Mouse (Mus musculus) limb, embryonic 10.5 days (tissue): ENCODE results near the gene Calml3. TPM values are rescaled to one million over a fixed set of nuclear protein-coding genes. Genes with fewer than 3 reads are reported as not detected.

Experiments used
- DNase-seq: peaks from one replicate; pipeline ENCODE4 v3.0.0-alpha.2; 2017; ENCODE audit warnings: low spot score
- H3K27ac ChIP-seq: fragments of 300-500 bp; sonication (generic); 2 replicates; pipeline ENCODE4 v1.5.1; 2016; ENCODE audit warnings: mild to moderate bottlenecking
- H3K27me3 ChIP-seq: fragments of 300-500 bp; sonication (generic); 2 replicates; pipeline ENCODE4 v1.6.1; 2016; ENCODE audit warnings: low read depth, mild to moderate bottlenecking; ENCODE audit not compliant: poor library complexity, severe bottlenecking
- H3K36me3 ChIP-seq: fragments of 300-500 bp; sonication (generic); 2 replicates; pipeline ENCODE4 v1.6.1; 2016; ENCODE audit warnings: mild to moderate bottlenecking, moderate library complexity
- H3K4me1 ChIP-seq: fragments of 300-500 bp; sonication (generic); 2 replicates; pipeline ENCODE4 v1.6.1; 2016
- H3K4me3 ChIP-seq: fragments of 300-500 bp; sonication (generic); 2 replicates; pipeline ENCODE4 v1.5.1; 2016; ENCODE audit warnings: mild to moderate bottlenecking, moderate library complexity
- H3K9me3 ChIP-seq: fragments of 300-500 bp; sonication (generic); replicated peaks from 2 replicates; pipeline ENCODE4 v1.6.1; 2016; ENCODE audit warnings: mild to moderate bottlenecking
- WGBS: fragments of 180-500 bp; shearing (Covaris S2); methylation state at CpG from one replicate; pipeline ENCODE4 v1.1.7; 2016; 5-methylcytosine and 5-hydroxymethylcytosine counted together
- polyA plus RNA-seq: library from polyadenylated mRNA; unstranded; fragments of >200 nt; fragmentation: Nextera tagmentation; extraction: Ambion mirVana; gene quantifications from 2 replicates; pipeline ENCODE4 v1.2.1, GENCODE M21; 2016

Calml3 gene
- polyA plus RNA-seq, 1 experiment from 2014 or later, result not detected

DNA sequence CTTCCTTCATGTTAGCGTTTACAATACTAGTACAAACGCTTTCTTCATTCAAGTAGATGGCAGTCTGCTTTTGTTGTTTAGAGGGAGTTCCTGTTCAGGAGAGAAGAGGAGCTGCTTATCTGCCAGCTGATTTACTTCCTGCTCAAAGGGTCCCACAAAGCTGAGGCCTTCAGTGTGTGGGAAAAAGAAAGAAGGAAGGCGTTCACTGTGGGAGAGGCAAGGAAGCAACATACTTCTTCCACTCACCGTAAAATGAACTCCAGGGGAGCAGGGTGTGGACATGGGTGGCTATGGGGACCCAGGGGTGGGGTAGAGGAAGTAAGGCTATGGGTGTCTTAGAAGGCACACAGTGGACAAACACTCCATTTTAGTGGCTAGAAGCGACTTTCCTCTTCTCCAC, 1.5 kb upstream of the Calml3 start:
- H3K27me3 ChIP-seq, result no peaks in the 10 kb centered on the region
- 83% methylated on average over 5 of the region's 5 CpGs for WGBS
- no peak overlapping the region for H3K4me3 ChIP-seq
- no peaks in the 10 kb centered on the region for H3K9me3 ChIP-seq
- no peak overlapping the region for H3K27ac ChIP-seq
- no peak for DNase-seq
- 0 out of 2 replicates have a peak, but pooled peaks cover 2% of the 10 kb centered on the region for H3K4me1 ChIP-seq
- H3K36me3 ChIP-seq, result no peaks in the 10 kb centered on the region

GRCm38 (mm10) chr13:3805132-3805531, 1.0 kb upstream of the Calml3 start:
- 0 out of 2 replicates have a peak, but pooled peaks cover 2% of the 10 kb centered on the region for H3K4me1 ChIP-seq
- 75% methylated on average over 2 of the region's 2 CpGs for WGBS
- H3K27me3 ChIP-seq, result no peaks in the 10 kb centered on the region
- no peak overlapping the region for H3K27ac ChIP-seq
- H3K36me3 ChIP-seq, result no peaks in the 10 kb centered on the region
- no peaks in the 10 kb centered on the region for H3K9me3 ChIP-seq
- peak; percentile 9 for DNase-seq
- H3K4me3 ChIP-seq, result no peak overlapping the region

DNA sequence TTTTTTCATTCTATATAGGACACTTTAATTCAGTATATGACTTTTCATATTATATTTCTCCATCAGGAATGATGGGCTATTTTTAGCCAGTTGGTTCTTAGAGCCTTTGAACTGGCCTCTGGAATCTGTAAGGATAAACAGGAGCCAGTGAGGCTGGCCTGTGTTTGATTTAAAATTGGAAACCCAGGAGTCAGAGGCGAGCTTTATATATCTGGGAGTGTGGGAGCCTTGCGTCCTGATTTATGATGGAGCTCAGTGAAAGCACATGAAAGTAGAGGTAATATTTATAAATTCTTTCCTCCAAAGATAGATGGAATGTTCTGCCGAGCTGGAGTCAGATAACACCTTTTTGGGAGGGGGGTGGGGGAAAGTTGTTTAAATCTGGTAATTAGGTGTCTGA, 4.7 kb downstream of the Calml3 start:
- H3K27ac ChIP-seq, result no peak overlapping the region
- H3K4me1 ChIP-seq, result peaks cover 9% of the 10 kb centered on the region; the same call in 1 of the 2 replicates
- no peaks in the 10 kb centered on the region for H3K27me3 ChIP-seq
- whole genome bisulfite sequencing, result 30% methylated on average over 3 of the region's 3 CpGs
- no peak overlapping the region for H3K4me3 ChIP-seq
- DNase-seq, result no peak
- H3K9me3 ChIP-seq, result no peaks in the 10 kb centered on the region
- H3K36me3 ChIP-seq, result no peaks in the 10 kb centered on the region

DNA sequence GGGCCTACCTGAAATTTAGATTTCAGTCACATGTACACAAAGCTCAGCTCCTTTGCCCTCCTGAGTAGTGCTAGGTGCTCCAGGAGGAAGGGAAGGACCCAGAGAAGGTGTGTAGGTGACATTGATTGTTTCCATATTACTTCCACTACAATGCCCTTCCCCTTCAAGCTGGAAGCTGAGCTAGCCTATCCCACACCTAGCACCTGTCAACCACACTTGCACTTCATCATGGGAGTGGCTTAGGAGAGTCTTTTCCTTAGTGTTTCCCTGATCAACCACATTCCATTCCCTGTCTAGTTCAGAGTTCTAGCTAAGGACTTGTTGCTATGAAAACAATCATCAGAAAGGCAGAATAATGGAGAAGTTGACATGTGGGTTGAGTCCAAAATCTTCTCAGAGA, 5.4 kb downstream of the Calml3 start:
- Histone ChIP-seq H3K4me1 (peaks cover 9% of the 10 kb centered on the region; the same call in 1 of the 2 replicates), H3K36me3 (no peaks in the 10 kb centered on the region), H3K27ac (no peak overlapping the region), H3K27me3 (no peaks in the 10 kb centered on the region), H3K4me3 (no peak overlapping the region), H3K9me3 (no peaks in the 10 kb centered on the region)
- DNase-seq, result no peak

DNA sequence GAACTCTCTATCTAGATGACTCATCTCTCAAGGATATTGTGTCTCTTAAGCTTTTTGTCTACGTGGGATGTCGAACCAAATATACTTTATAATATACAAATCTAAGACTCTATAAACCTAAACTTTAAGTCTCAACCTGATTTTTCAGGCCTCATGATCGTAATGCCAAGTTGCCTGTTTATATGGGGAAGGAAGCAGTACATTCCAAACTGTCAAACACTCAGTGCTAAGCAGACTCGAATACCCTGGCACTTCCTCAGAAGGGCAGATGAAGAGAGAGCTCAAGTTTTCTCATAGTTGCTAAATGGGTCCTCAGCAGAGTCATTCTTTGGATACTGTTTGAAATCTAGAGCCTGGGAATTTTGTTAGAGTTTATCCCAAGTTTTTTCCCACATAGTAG, 7.5 kb downstream of the Calml3 start:
- no peak overlapping the region for H3K27ac ChIP-seq
- H3K36me3 ChIP-seq, result no peaks in the 10 kb centered on the region
- WGBS, result 91% methylated on average over 4 of the region's 4 CpGs
- no peak for DNase-seq
- H3K9me3 ChIP-seq, result no peaks in the 10 kb centered on the region
- peaks cover 13% of the 10 kb centered on the region; the same call in 1 of the 2 replicates for H3K4me1 ChIP-seq
- H3K4me3 ChIP-seq, result no peak overlapping the region
- H3K27me3 ChIP-seq, result no peaks in the 10 kb centered on the region

- Histone ChIP-seq H3K36me3 (no peaks in the 10 kb centered on the region), H3K4me3 (no peak overlapping the region), H3K4me1 (peaks cover 16% of the 10 kb centered on the region; the same call in 1 of the 2 replicates), H3K9me3 (no peaks in the 10 kb centered on the region), H3K27ac (no peak overlapping the region), H3K27me3 (no peaks in the 10 kb centered on the region)
- DNase-seq, result no peak
- 69% methylated on average over 2 of the region's 2 CpGs for WGBS
Observed at GRCm38 (mm10) chr13:3789531-3789930, 14.6 kb downstream of the Calml3 start.

DNA sequence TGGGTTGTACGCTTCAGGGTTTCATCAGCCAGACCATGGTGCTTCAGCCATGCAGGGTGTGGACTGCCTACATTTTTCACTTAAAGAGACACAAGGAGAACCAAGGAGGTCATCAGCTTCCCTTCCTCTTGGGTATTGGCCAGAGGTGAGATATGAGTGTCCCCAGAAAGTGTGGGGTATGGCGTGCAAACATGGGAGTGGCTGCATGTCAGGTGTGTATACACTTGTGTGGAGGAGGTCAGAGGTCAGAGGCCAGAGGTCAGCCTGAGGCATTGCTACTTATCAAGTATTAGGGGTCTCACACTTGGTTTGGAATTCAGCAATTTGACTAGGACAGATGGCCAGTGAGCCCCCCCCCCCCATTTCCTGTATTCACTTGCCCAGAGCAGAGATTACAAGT, 15.5 kb downstream of the Calml3 start:
- H3K9me3 ChIP-seq, result no peaks in the 10 kb centered on the region
- peaks cover 16% of the 10 kb centered on the region; the same call in 1 of the 2 replicates for H3K4me1 ChIP-seq
- H3K27ac ChIP-seq, result no peak overlapping the region
- WGBS, result 73% methylated on average over 2 of the region's 2 CpGs
- H3K36me3 ChIP-seq, result no peaks in the 10 kb centered on the region
- no peak for DNase-seq
- no peaks in the 10 kb centered on the region for H3K27me3 ChIP-seq
- H3K4me3 ChIP-seq, result no peak overlapping the region

DNA sequence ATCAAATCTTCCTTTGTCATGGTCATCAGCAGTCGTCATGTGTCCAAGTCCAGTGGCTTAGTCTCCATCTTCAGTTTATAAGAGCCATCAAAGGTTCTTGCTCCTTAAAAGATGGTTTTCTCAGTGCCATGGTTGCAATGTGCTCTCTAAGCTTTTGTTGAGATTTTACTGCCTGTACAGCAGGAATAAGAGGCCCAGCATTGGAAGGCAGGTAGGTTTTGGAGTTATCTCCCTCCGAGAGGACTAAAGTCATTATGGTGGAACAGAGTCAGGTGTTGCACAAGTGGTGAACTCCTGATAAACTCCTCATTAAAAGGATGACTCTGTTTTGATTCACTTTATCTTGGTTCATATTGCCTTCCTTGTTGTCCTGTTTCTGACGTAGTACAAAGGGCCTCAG, 16.5 kb downstream of the Calml3 start:
- no peak for DNase-seq
- H3K36me3 ChIP-seq, result no peaks in the 10 kb centered on the region
- H3K27ac ChIP-seq, result no peak overlapping the region
- H3K9me3 ChIP-seq, result no peaks in the 10 kb centered on the region
- peaks cover 16% of the 10 kb centered on the region; the same call in 1 of the 2 replicates for H3K4me1 ChIP-seq
- no peaks in the 10 kb centered on the region for H3K27me3 ChIP-seq
- WGBS, result 94% methylated on average over 3 of the region's 3 CpGs
- no peak overlapping the region for H3K4me3 ChIP-seq

GRCm38 (mm10) chr13:3787102-3787501, 17.0 kb downstream of the Calml3 start:
- Histone ChIP-seq H3K27ac (no peak overlapping the region), H3K36me3 (no peaks in the 10 kb centered on the region), H3K4me3 (no peak overlapping the region), H3K9me3 (no peaks in the 10 kb centered on the region), H3K27me3 (no peaks in the 10 kb centered on the region), H3K4me1 (peaks cover 12% of the 10 kb centered on the region; the same call in 1 of the 2 replicates)
- DNase-seq, result no peak
- 63% methylated on average over 4 of the region's 4 CpGs for WGBS

GRCm38 (mm10) chr13:3783621-3784020, 20.5 kb downstream of the Calml3 start:
- 70% methylated on average over 2 of the region's 2 CpGs for WGBS

GRCm38 (mm10) chr13:3782499-3782898, 21.6 kb downstream of the Calml3 start:
- H3K27me3 ChIP-seq, result no peaks in the 10 kb centered on the region
- no peak overlapping the region for H3K4me3 ChIP-seq
- no peaks in the 10 kb centered on the region for H3K9me3 ChIP-seq
- H3K4me1 ChIP-seq, result no peaks in the 10 kb centered on the region
- no peak for DNase-seq
- WGBS, result 49% methylated on average over 2 of the region's 2 CpGs
- no peaks in the 10 kb centered on the region for H3K36me3 ChIP-seq
- H3K27ac ChIP-seq, result no peak overlapping the region

More at GRCm38 (mm10) chr13:3783621-3784020, 20.5 kb downstream of the Calml3 start:
- Histone ChIP-seq H3K9me3 (no peaks in the 10 kb centered on the region), H3K4me1 (peaks cover 2% of the 10 kb centered on the region; the same call in 1 of the 2 replicates), H3K27me3 (no peaks in the 10 kb centered on the region), H3K4me3 (no peak overlapping the region), H3K27ac (no peak overlapping the region), H3K36me3 (no peaks in the 10 kb centered on the region)
- DNase-seq, result no peak

GRCm38 (mm10) chr13:3779575-3780226, 24.4 kb downstream of the Calml3 start:
- no peaks in the 10 kb centered on the region for H3K36me3 ChIP-seq
- 84% methylated on average over 8 of the region's 8 CpGs for WGBS
- H3K4me3 ChIP-seq, result no peak overlapping the region
- H3K27me3 ChIP-seq, result no peaks in the 10 kb centered on the region
- no peaks in the 10 kb centered on the region for H3K9me3 ChIP-seq
- H3K27ac ChIP-seq, result no peak overlapping the region
- no peak for DNase-seq
- no peaks in the 10 kb centered on the region for H3K4me1 ChIP-seq

DNA sequence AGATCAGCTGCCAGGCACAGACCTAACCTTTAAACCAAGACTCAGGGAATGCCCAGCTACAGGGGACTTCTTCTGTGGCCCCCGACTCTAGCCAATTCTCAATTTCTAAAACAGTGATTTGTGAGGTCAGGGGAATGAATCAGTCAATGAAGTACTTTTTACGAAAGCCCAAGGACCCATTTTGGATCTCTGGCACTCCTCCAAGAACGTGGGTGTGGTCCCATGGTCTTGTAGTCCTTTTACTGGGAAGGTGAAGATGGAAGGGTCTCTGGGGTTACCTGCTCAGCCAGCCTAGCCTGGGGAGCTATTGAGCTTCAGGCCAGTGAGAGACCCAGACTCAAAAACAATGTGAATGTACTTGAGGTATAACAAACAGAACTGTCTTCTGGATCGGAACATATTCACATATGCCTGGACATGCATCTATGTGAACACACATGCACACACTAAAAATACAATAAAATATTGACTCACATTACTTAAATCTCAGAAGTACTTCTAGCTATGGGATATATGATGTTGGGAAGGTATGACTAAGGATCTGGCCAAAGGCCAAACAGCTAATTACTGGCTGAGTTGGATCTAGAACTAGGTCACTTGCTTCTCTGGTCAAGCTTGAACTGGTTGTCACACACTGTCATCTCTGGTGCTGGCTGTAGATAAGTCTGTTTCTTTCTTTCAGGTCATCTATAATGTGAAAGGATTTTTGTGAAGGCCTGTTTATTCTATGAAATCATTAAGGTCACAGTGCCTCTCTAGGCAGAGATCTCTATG, 25.3 kb downstream of the Calml3 start:
- Histone ChIP-seq H3K36me3 (no peaks in the 10 kb centered on the region), H3K4me1 (no peaks in the 10 kb centered on the region), H3K27ac (no peak overlapping the region), H3K27me3 (no peaks in the 10 kb centered on the region), H3K4me3 (no peak overlapping the region), H3K9me3 (no peaks in the 10 kb centered on the region)
- whole genome bisulfite sequencing, result 90% methylated on average over 4 of the region's 4 CpGs
- no peak for DNase-seq
